Mouse (Mus musculus) limb, embryonic 13.5 days (tissue): ENCODE results near the gene Ppa1. TPM values are rescaled to one million over a fixed set of nuclear protein-coding genes. Genes with fewer than 3 reads are reported as not detected.
A peak's percentile ranks its signal among the peaks of the same experiment; 100 is the strongest.
"Not testable (repeated sequence)": the region's sequence is repeated elsewhere in the genome, so short reads cannot be mapped to it uniquely, and the experiment has no call there.

Experiments used
- ATAC-seq: fragments of 200-750 bp; cut with Nextera tagmentation; 2 replicates; pipeline ENCODE4 v1.8.0; 2017; ENCODE audit warnings: low read depth, moderate number of reproducible peaks, moderate TSS enrichment; ENCODE audit not compliant: low FRiP score
- H3K27ac ChIP-seq: fragments of 300-500 bp; sonication (generic); 2 replicates; pipeline ENCODE4 v1.5.1; 2015; ENCODE audit warnings: inconsistent platforms, mild to moderate bottlenecking, moderate library complexity
- H3K27me3 ChIP-seq: fragments of 300-500 bp; sonication (generic); 2 replicates; pipeline ENCODE4 v1.6.1; 2015; ENCODE audit warnings: mild to moderate bottlenecking, inconsistent platforms
- H3K36me3 ChIP-seq: fragments of 300-500 bp; sonication (generic); 2 replicates; pipeline ENCODE4 v1.6.1; 2015; ENCODE audit warnings: inconsistent platforms, mild to moderate bottlenecking, moderate library complexity
- H3K4me1 ChIP-seq: fragments of 300-500 bp; sonication (generic); 2 replicates; pipeline ENCODE4 v1.6.1; 2015; ENCODE audit warnings: inconsistent platforms
- H3K4me2 ChIP-seq: fragments of 300-500 bp; sonication (generic); replicated peaks from 2 replicates; pipeline ENCODE4 v1.6.1; 2015; ENCODE audit warnings: inconsistent platforms, mild to moderate bottlenecking, moderate library complexity
- H3K4me3 ChIP-seq: fragments of 300-500 bp; sonication (generic); 2 replicates; pipeline ENCODE4 v1.5.1; 2015; ENCODE audit warnings: moderate library complexity, mild to moderate bottlenecking, inconsistent platforms
- H3K9ac ChIP-seq: fragments of 300-500 bp; sonication (generic); 2 replicates; pipeline ENCODE4 v1.6.1; 2015; ENCODE audit warnings: mild to moderate bottlenecking, inconsistent platforms
- H3K9me3 ChIP-seq: fragments of 300-500 bp; sonication (generic); 2 replicates; pipeline ENCODE4 v1.6.1; 2016; ENCODE audit warnings: inconsistent platforms
- WGBS: fragments of 180-500 bp; shearing (Covaris S2); methylation state at CpG from one replicate; pipeline ENCODE4 v1.1.7; 2015; 5-methylcytosine and 5-hydroxymethylcytosine counted together
- polyA plus RNA-seq: library from polyadenylated mRNA; unstranded; fragments of >200 nt; fragmentation: Nextera tagmentation; extraction: Ambion mirVana; gene quantifications from 2 replicates; pipeline ENCODE4 v1.2.1, GENCODE M21; 2015

Ppa1 gene
- polyA plus RNA-seq, 1 experiment from 2014 or later, result 209 TPM

DNA sequence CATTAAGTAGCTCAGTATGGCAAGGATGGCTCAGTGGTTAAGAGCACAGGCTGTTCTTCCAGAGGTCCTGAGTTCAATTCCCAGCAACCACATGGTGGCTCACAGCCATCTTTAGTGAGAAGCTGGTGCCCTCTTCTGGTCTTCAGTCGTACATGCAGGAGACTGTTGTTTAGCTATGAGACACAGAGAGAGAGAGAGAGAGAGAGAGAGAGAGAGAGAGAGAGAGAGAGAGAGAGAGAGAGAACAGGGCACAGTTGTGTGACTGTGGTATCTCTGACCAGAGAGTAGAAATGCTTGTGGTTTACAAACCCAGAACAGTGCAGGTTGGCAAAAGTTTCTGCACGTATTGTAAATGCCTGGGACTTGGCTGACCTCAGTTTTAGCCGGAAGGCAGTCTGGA lies 24.5 kb upstream of the Ppa1 start:
- H3K4me1 ChIP-seq, result peaks cover 15% of the 10 kb centered on the region
- not testable (repeated sequence) for H3K9me3 ChIP-seq, H3K27ac ChIP-seq, H3K4me3 ChIP-seq, H3K9ac ChIP-seq, H3K36me3 ChIP-seq, ATAC-seq, H3K4me2 ChIP-seq
- 62% methylated on average over 3 of the region's 3 CpGs for WGBS
- H3K27me3 ChIP-seq, result peaks cover 43% of the 10 kb centered on the region

DNA sequence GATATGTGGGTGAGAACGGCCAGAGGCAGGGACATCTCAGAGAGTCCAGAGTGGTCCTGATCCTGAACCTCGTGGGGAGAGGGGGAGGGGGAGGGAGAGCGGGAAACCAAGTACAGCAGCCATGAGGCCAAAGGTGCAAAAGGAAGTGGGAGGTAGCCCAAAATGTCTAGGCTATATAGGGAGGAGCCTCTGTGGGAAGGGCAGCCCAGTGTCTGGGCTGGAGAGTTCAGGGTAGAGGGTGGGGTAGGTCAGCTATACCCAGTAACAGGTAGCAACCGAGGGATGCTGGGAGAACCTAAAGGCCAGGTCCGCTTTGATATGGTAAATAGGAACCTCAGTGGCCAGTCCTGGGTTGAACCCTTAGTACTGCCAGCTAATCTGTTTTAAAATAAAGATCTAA lies 23.6 kb upstream of the Ppa1 start:
- Histone ChIP-seq H3K9ac (no peak overlapping the region), H3K27me3 (peaks cover 43% of the 10 kb centered on the region), H3K4me2 (peak overlapping the region; percentile 95; the same call in 1 of the 2 replicates), H3K4me1 (peaks cover 15% of the 10 kb centered on the region), H3K36me3 (no peaks in the 10 kb centered on the region), H3K27ac (no peak overlapping the region), H3K9me3 (no peaks in the 10 kb centered on the region), H3K4me3 (peak overlapping the region; percentile 51; the same call in 1 of the 2 replicates)
- 24% methylated on average over 5 of the region's 5 CpGs for WGBS
- no peak for ATAC-seq

- Histone ChIP-seq H3K27me3 (peaks cover 43% of the 10 kb centered on the region), H3K4me1 (peaks cover 15% of the 10 kb centered on the region), H3K27ac (no peak overlapping the region), H3K9ac (peak overlapping the region; percentile 61), H3K36me3 (no peaks in the 10 kb centered on the region), H3K4me3 (peak overlapping the region; percentile 51), H3K4me2 (peak overlapping the region; percentile 95), H3K9me3 (no peaks in the 10 kb centered on the region)
- no peak for ATAC-seq
- WGBS, result 5% methylated on average over 74 of the region's 74 CpGs
Measured at GRCm38 (mm10) chr10:61625381-61626257, 22.7 kb upstream of the Ppa1 start.

- peaks cover 43% of the 10 kb centered on the region for H3K27me3 ChIP-seq
- H3K4me2 ChIP-seq, result no peak overlapping the region
- no peaks in the 10 kb centered on the region for H3K9me3 ChIP-seq
- H3K36me3 ChIP-seq, result no peaks in the 10 kb centered on the region
- no peak overlapping the region for H3K27ac ChIP-seq
- WGBS, result 81% methylated on average over 3 of the region's 3 CpGs
- no peak overlapping the region for H3K4me3 ChIP-seq
- peaks cover 15% of the 10 kb centered on the region for H3K4me1 ChIP-seq
- ATAC-seq, result no peak
- no peak overlapping the region for H3K9ac ChIP-seq
Measured at GRCm38 (mm10) chr10:61626551-61626950, 21.8 kb upstream of the Ppa1 start.

GRCm38 (mm10) chr10:61627195-61627937 lies 21.0 kb upstream of the Ppa1 start:
- H3K27ac ChIP-seq, result no peak overlapping the region
- H3K4me3 ChIP-seq, result no peak overlapping the region
- H3K4me1 ChIP-seq, result peaks cover 15% of the 10 kb centered on the region
- H3K27me3 ChIP-seq, result peaks cover 43% of the 10 kb centered on the region
- no peaks in the 10 kb centered on the region for H3K9me3 ChIP-seq
- H3K36me3 ChIP-seq, result no peaks in the 10 kb centered on the region
- WGBS, result 47% methylated on average over 15 of the region's 15 CpGs
- ATAC-seq, result no peak
- H3K9ac ChIP-seq, result no peak overlapping the region
- no peak overlapping the region for H3K4me2 ChIP-seq

- Histone ChIP-seq H3K4me2 (no peak overlapping the region), H3K9me3 (no peaks in the 10 kb centered on the region), H3K27ac (no peak overlapping the region), H3K36me3 (no peaks in the 10 kb centered on the region), H3K9ac (no peak overlapping the region), H3K4me1 (peaks cover 15% of the 10 kb centered on the region), H3K27me3 (peaks cover 43% of the 10 kb centered on the region), H3K4me3 (no peak overlapping the region)
- WGBS, result 64% methylated on average over 4 of the region's 4 CpGs
- ATAC-seq, result no peak
Measured at GRCm38 (mm10) chr10:61627938-61628250, 20.5 kb upstream of the Ppa1 start.

GRCm38 (mm10) chr10:61632445-61632844 lies 15.9 kb upstream of the Ppa1 start:
- ATAC-seq, result no peak
- Histone ChIP-seq H3K4me3 (no peak overlapping the region), H3K27ac (no peak overlapping the region), H3K4me1 (no peaks in the 10 kb centered on the region), H3K36me3 (no peaks in the 10 kb centered on the region), H3K9me3 (0 out of 2 replicates have a peak, but pooled peaks cover 5% of the 10 kb centered on the region), H3K4me2 (no peak overlapping the region), H3K27me3 (peaks cover 4% of the 10 kb centered on the region; the same call in 1 of the 2 replicates), H3K9ac (no peak overlapping the region)
- WGBS, result 69% methylated on average over 10 of the region's 10 CpGs

GRCm38 (mm10) chr10:61637055-61637454 lies 11.3 kb upstream of the Ppa1 start:
- Histone ChIP-seq H3K4me3 (no peak overlapping the region), H3K9ac (no peak overlapping the region), H3K27me3 (no peaks in the 10 kb centered on the region), H3K36me3 (no peaks in the 10 kb centered on the region), H3K27ac (no peak overlapping the region), H3K9me3 (0 out of 2 replicates have a peak, but pooled peaks cover 5% of the 10 kb centered on the region), H3K4me2 (no peak overlapping the region), H3K4me1 (no peaks in the 10 kb centered on the region)
- WGBS, result 80% methylated on average over 7 of the region's 7 CpGs
- ATAC-seq, result no peak

- WGBS, result 66% methylated on average over 4 of the region's 4 CpGs
- Histone ChIP-seq H3K27me3 (no peaks in the 10 kb centered on the region), H3K4me3 (no peak overlapping the region), H3K9ac (no peak overlapping the region), H3K27ac (no peak overlapping the region), H3K9me3 (0 out of 2 replicates have a peak, but pooled peaks cover 5% of the 10 kb centered on the region), H3K36me3 (no peaks in the 10 kb centered on the region), H3K4me1 (no peaks in the 10 kb centered on the region), H3K4me2 (no peak overlapping the region)
- ATAC-seq, result no peak
Measured at GRCm38 (mm10) chr10:61640363-61640762, 8.0 kb upstream of the Ppa1 start.

GRCm38 (mm10) chr10:61646557-61646956 lies 1.8 kb upstream of the Ppa1 start:
- H3K27ac ChIP-seq, result no peak overlapping the region
- WGBS, result 44% methylated on average over 7 of the region's 7 CpGs
- no peak for ATAC-seq
- H3K9me3 ChIP-seq, result no peaks in the 10 kb centered on the region
- peaks cover 21% of the 10 kb centered on the region for H3K4me1 ChIP-seq
- no peaks in the 10 kb centered on the region for H3K27me3 ChIP-seq
- no peak overlapping the region for H3K4me3 ChIP-seq
- H3K36me3 ChIP-seq, result no peaks in the 10 kb centered on the region
- H3K4me2 ChIP-seq, result no peak overlapping the region
- no peak overlapping the region for H3K9ac ChIP-seq

- Histone ChIP-seq H3K4me1 (peaks cover 21% of the 10 kb centered on the region), H3K9me3 (no peaks in the 10 kb centered on the region), H3K4me3 (peak overlapping the region; percentile 86), H3K27me3 (no peaks in the 10 kb centered on the region), H3K27ac (peak overlapping the region; percentile 65), H3K9ac (peak overlapping the region; percentile 87), H3K4me2 (peak overlapping the region; percentile 94), H3K36me3 (peaks cover 17% of the 10 kb centered on the region)
- ATAC-seq, result peak; percentile 70; the same call in 1 of the 2 replicates
- 1% methylated on average over 47 of the region's 49 CpGs for WGBS
Measured at GRCm38 (mm10) chr10:61648737-61649645, 639 bp downstream of the Ppa1 start.
